Mouse (Mus musculus): ENCODE data around the gene Ccdc142. TPM values are rescaled to one million over a fixed set of nuclear protein-coding genes. Genes with fewer than 3 reads are reported as not detected.

Ccdc142 gene
- total and polyA plus RNA-seq, 2 experiments, result 3.0 to 5.4 TPM

DNA sequence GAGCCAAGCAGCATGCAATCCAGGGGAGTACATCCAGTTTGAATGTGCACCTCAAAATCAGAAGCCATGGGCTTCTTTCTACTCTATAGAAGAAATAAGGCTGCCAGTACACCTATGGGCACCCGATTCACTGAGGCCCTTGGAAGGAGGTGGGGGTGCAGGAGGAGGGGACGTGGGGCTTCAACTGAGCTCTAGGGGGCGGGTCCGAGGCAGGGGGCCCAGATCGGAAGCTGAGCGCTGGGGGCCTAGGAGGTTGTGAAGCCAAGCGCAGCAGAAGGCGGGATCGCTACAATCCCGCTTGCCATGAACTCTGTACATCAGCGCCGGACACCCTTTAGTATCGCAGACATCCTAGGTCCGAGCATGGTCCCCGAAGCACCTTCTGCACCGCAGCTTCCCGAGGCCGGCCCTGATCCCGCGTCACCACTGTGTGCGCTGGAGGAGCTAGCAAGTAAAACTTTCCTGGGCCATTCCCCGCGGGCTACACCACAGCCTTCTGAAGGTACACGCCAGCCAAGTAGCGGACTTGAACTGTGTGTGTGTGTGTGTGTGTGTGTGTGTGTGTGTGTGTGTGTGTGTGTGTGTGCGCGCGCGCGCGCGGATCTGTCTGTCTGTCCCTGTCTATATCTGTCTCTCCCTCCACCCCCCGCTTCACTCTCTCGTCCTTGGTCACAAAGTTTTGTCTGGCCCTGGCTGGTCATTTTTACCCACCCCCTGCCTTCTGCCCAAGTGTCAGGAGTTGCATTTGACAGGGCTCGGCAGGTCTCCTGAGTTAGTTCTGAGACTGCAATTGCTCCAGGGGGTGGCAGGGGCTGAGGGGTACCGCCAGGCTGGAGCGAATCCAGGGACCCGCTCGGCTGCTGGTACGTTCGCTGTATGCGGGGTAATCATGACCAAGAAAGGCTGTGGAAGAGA is 15.0 kb upstream of the Ccdc142 start, which contains the start of gene Lbx2:
Lbx2 (plus strand) TSS at position 247 of the 915 bp plus-strand sequence.
- Histone ChIP-seq H3K36me3 (ENCODE audit: control insufficient read depth, insufficient read depth, low read length) (peaks cover 2% of the 10 kb centered on the region; the same call in 1 of the 2 replicates), H3K27me3 (ENCODE audit: control insufficient read depth, insufficient read depth, low read length) (peaks cover 5% of the 10 kb centered on the region)

DNA sequence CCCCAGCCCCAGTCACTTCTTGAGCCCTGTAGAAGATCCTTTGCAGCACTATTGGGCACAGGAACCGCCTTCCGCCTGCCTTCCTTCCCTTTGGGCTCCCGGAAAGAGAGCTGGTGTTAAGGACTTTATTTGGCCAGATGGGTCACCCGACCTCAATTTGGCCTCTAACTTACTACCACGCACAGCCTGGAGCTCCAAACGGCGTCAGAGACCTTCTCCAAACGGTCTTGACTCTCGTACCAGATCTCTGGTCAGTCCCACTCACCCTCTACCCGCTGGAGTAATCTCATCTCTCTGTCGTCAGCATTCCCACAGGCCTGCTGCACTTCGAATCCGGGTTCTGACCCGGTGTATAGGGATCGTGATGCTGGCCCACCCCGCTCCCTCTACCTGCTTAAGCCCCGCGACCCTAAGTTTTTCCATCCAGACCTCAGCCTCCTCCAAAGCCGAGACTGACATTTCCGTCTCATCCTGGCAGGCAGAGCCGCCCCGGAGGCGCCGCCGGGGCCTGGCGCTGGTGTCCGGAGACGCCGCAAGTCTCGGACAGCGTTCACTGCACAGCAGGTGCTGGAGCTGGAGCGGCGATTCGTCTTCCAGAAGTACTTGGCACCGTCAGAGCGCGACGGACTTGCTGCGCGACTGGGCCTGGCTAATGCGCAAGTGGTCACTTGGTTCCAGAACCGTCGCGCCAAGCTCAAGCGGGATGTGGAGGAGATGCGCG is 14.0 kb upstream of the Ccdc142 start:
- Histone ChIP-seq H3K27ac (replicated peaks; ENCODE audit: insufficient read depth, low read depth, low read length) (peak overlapping the region; percentile 40), H3K36me3 (ENCODE audit: control insufficient read depth, insufficient read depth, low read length) (no peaks in the 10 kb centered on the region), H3K4me1 (ENCODE audit: control insufficient read depth, insufficient read depth, low read length) (no peaks in the 10 kb centered on the region), H3K79me2 (ENCODE audit: control insufficient read depth, insufficient read depth, low read length) (no peaks in the 10 kb centered on the region), H3K4me3 (ENCODE audit: insufficient read depth, low read depth, low read length) (peak overlapping the region; percentile 66), H3K27me3 (ENCODE audit: control insufficient read depth, insufficient read depth, low read length) (peaks cover 5% of the 10 kb centered on the region), H3K9ac (ENCODE audit: low read depth, low read length) (peak overlapping the region; percentile 62)
- TF ChIP-seq CTCF (IDR thresholded peaks at IDR 0.05; ENCODE audit: low read depth, low read length) (no peak), POLR2A (IDR thresholded peaks at IDR 0.05; ENCODE audit: extremely low read depth, insufficient read depth, low read length) (no peak)
- WGBS, result 9% methylated on average over 47 of the region's 47 CpGs
- no peak for DNase-seq (ENCODE audit: extremely low read depth, low read depth, low spot score)

More for the DNA sequence above, 15.0 kb upstream of the Ccdc142 start, which contains the start of gene Lbx2:
- H3K79me2 ChIP-seq (ENCODE audit: control insufficient read depth, insufficient read depth, low read length), result no peaks in the 10 kb centered on the region
- peak within 1 kb of the TSS; percentile 62 for H3K9ac ChIP-seq (ENCODE audit: low read depth, low read length)
- peak within 1 kb of the TSS; percentile 66 for H3K4me3 ChIP-seq (ENCODE audit: insufficient read depth, low read depth, low read length)
- no peak for DNase-seq (ENCODE audit: extremely low read depth, low read depth, low spot score)
- WGBS, result 11% methylated on average over 42 of the region's 42 CpGs
- H3K27ac ChIP-seq (replicated peaks; ENCODE audit: insufficient read depth, low read depth, low read length), result peak within 1 kb of the TSS; percentile 40
- no peak for TF ChIP-seq CTCF (IDR thresholded peaks at IDR 0.05; ENCODE audit: low read depth, low read length)
- TF ChIP-seq POLR2A (IDR thresholded peaks at IDR 0.05; ENCODE audit: extremely low read depth, insufficient read depth, low read length), result no peak
- H3K4me1 ChIP-seq (ENCODE audit: control insufficient read depth, insufficient read depth, low read length), result no peaks in the 10 kb centered on the region

DNA sequence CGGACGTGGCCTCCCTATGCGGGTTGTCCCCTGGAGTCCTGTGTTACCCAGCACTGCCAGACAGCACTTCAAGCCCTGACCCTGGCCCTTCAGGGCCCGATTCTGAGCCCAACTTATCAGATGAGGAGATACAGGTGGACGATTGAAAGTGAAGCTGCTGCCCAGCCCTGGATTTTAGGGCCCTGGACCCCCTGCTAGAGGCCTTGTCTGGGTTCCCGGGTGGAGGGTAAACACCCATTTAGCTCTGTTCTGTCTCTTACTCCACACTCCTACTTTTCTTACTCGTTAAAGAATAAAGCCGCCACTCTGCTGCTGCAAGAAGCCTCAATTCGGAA is 13.5 kb upstream of the Ccdc142 start:
- peaks cover 5% of the 10 kb centered on the region for H3K27me3 ChIP-seq (ENCODE audit: control insufficient read depth, insufficient read depth, low read length)
- peak overlapping the region; percentile 66 for H3K4me3 ChIP-seq (ENCODE audit: insufficient read depth, low read depth, low read length)
- H3K9ac ChIP-seq (ENCODE audit: low read depth, low read length), result peak overlapping the region; percentile 62

DNA sequence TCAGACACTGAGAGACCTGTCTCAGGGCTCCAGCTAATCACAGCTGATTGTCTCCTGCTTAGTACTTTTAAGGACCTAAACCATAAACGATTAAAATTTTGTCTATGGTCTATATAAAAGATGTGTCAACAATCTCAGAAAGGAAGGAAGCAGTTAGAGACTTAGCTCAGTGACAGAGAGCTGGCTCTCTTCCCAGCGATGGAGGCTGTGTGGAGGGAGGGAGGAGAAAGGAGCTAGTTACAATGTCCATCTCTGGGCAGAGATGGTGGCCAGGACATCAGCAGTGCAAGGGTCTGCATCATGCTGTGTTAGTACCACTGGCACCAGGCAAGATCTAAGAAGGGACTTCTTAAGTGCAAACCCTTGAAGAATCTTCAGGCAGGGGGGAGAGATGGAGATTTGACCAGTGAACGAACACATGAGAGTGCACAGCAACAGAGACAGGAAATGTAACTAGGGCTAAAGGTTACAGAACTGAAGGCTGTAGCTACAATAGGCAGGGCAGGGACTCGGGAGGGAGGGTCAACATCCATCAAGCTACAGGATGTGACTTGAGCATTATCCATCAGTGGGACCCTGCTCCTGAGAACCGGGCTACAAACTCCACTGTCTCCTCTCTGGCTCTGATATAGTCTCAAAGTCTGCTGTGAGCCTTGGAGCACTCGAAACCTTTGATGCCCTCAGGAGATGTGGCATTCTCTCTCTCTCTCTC is 8.8 kb upstream of the Ccdc142 start:
- Histone ChIP-seq H3K27ac (replicated peaks; ENCODE audit: insufficient read depth, low read depth, low read length) (0 out of 2 replicates have a peak overlapping the region, but pooled peaks have one; percentile 11), H3K4me1 (ENCODE audit: control insufficient read depth, insufficient read depth, low read length) (no peaks in the 10 kb centered on the region), H3K9ac (ENCODE audit: low read depth, low read length) (no peak overlapping the region), H3K79me2 (ENCODE audit: control insufficient read depth, insufficient read depth, low read length) (no peaks in the 10 kb centered on the region), H3K4me3 (ENCODE audit: insufficient read depth, low read depth, low read length) (no peak overlapping the region), H3K27me3 (ENCODE audit: control insufficient read depth, insufficient read depth, low read length) (no peaks in the 10 kb centered on the region; the same call in 1 of the 2 replicates), H3K36me3 (ENCODE audit: control insufficient read depth, insufficient read depth, low read length) (no peaks in the 10 kb centered on the region)
- TF ChIP-seq CTCF (IDR thresholded peaks at IDR 0.05; ENCODE audit: low read depth, low read length) (no peak), POLR2A (IDR thresholded peaks at IDR 0.05; ENCODE audit: extremely low read depth, insufficient read depth, low read length) (no peak)
- DNase-seq (ENCODE audit: extremely low read depth, low read depth, low spot score), result no peak
- 29% methylated on average over 6 of the region's 6 CpGs for WGBS

More for the DNA sequence above, 13.5 kb upstream of the Ccdc142 start:
- peak overlapping the region; percentile 40; the same call in 1 of the 2 replicates for H3K27ac ChIP-seq (replicated peaks; ENCODE audit: insufficient read depth, low read depth, low read length)
- no peaks in the 10 kb centered on the region for H3K4me1 ChIP-seq (ENCODE audit: control insufficient read depth, insufficient read depth, low read length)
- WGBS, result 29% methylated on average over 9 of the region's 9 CpGs
- no peaks in the 10 kb centered on the region for H3K79me2 ChIP-seq (ENCODE audit: control insufficient read depth, insufficient read depth, low read length)
- DNase-seq (ENCODE audit: extremely low read depth, low read depth, low spot score), result no peak
- TF ChIP-seq POLR2A (IDR thresholded peaks at IDR 0.05; ENCODE audit: extremely low read depth, insufficient read depth, low read length), result no peak
- TF ChIP-seq CTCF (IDR thresholded peaks at IDR 0.05; ENCODE audit: low read depth, low read length), result no peak
- no peaks in the 10 kb centered on the region for H3K36me3 ChIP-seq (ENCODE audit: control insufficient read depth, insufficient read depth, low read length)

DNA sequence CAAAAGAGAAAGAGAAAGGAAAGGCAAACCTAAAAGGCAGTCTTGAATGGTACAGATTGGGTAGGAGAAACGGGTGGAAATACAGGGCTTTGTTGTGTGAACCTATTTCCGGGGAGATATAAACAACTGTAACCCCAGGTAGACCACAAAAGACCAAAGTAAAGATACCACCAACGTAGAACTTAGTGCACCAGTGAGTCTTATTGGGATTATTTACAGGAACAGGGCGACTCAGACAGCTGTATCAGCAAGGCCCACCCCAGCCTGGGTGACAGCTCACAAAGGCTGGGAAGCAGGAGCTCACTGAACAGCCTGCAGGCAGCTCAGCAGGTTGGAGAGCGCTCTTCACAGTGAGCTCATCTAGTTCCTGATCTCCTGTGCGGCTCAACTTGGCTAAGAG is 5.4 kb upstream of the Ccdc142 start:
- Histone ChIP-seq H3K27me3 (ENCODE audit: control insufficient read depth, insufficient read depth, low read length) (no peaks in the 10 kb centered on the region), H3K79me2 (ENCODE audit: control insufficient read depth, insufficient read depth, low read length) (no peaks in the 10 kb centered on the region), H3K36me3 (ENCODE audit: control insufficient read depth, insufficient read depth, low read length) (no peaks in the 10 kb centered on the region), H3K27ac (replicated peaks; ENCODE audit: insufficient read depth, low read depth, low read length) (no peak overlapping the region), H3K9ac (ENCODE audit: low read depth, low read length) (no peak overlapping the region), H3K4me1 (ENCODE audit: control insufficient read depth, insufficient read depth, low read length) (no peaks in the 10 kb centered on the region), H3K4me3 (ENCODE audit: insufficient read depth, low read depth, low read length) (no peak overlapping the region)
- 81% methylated on average over 6 of the region's 6 CpGs for WGBS
- no peak for DNase-seq (ENCODE audit: extremely low read depth, low read depth, low spot score)
- TF ChIP-seq CTCF (IDR thresholded peaks at IDR 0.05; ENCODE audit: low read depth, low read length) (no peak), POLR2A (IDR thresholded peaks at IDR 0.05; ENCODE audit: extremely low read depth, insufficient read depth, low read length) (no peak)
